Mouse (Mus musculus) thymus, adult 2 months (tissue): ENCODE data around the gene Stoml1.

Experiments
- CTCF ChIP-seq: fragments of 200-500 bp; IDR thresholded peaks from 2 replicates; pipeline ENCODE4 v1.5.1; 2012; ENCODE audit warnings: mild to moderate bottlenecking, control low read depth, low read length, moderate library complexity, borderline replicate concordance; ENCODE audit not compliant: control insufficient read depth, poor library complexity, insufficient read depth; ENCODE audit errors: extremely low read depth
- POLR2A ChIP-seq: fragments of 200-500 bp; IDR thresholded peaks from 2 replicates; pipeline ENCODE4 v1.6.1; 2012; ENCODE audit warnings: mild to moderate bottlenecking, low read length, control low read depth, moderate library complexity; ENCODE audit not compliant: control insufficient read depth, poor library complexity, insufficient read depth; ENCODE audit errors: extremely low read depth

GRCm38 (mm10) chr9:58216402-58216801 lies 36.6 kb upstream of the Stoml1 start:
- TF ChIP-seq POLR2A (no peak), CTCF (no peak)
